10 mouse cellular contexts compared by ENCODE assay signal in genomic region chr17:8130849-8131248, GRCm38 (mm10). TPM values are rescaled to one million over a fixed set of nuclear protein-coding genes. Genes with fewer than 3 reads are reported as not detected.
"Had no signal": no experiment of that assay in that cellular context is flagged by ENCODE, and none has a peak within 500 bp of the region (broad histone marks: within the 10 kb centered on the region; RNA-seq: fewer than 3 reads in every experiment).

No protein-coding gene starts in this region.

RNA-seq across cellular contexts. Expression of gene Gm49673, which starts 16.7 kb away (rescaled TPM):
- total RNA-seq: common myeloid progenitor, adult 5-6 weeks; gastrocnemius, postnatal 36 days; granulocyte monocyte progenitor cell, adult 5-6 weeks; heart, adult 18-20 months had no signal
- polyA plus RNA-seq: embryonic facial prominence, embryonic 10.5 days; embryonic facial prominence, embryonic 14.5 days; erythroblast, embryonic 14.5 days; forebrain, embryonic 11.5 days; forebrain, embryonic 13.5 days; forebrain, embryonic 16.5 days had no signal
